Mouse (Mus musculus): ENCODE data around the gene Slc45a3.

Gene Slc45a3

GRCm38 (mm10) chr1:132006046-132006445 lies 43.3 kb downstream of the Slc45a3 start:
- peaks cover 60% of the 10 kb centered on the region for H3K4me1 ChIP-seq (replicated peaks; ENCODE audit: low read depth, low read length)
- no peak overlapping the region for H3K4me3 ChIP-seq (replicated peaks; ENCODE audit: low read length)
- H3K27me3 ChIP-seq (ENCODE audit: insufficient read depth, low read length) = no peaks in the 10 kb centered on the region
- H3K36me3 ChIP-seq (ENCODE audit: insufficient read depth, low read length) = no peaks in the 10 kb centered on the region
- TF ChIP-seq CTCF (conservative IDR thresholded peaks at IDR 0.05; ENCODE audit: low read length) (no peak), NANOG (IDR thresholded peaks at IDR 0.05; ENCODE audit: borderline replicate concordance, low read length) (no peak), POU5F1 (IDR thresholded peaks at IDR 0.05; ENCODE audit: borderline replicate concordance, low read length) (no peak)
- no peaks in the 10 kb centered on the region for H3K9me3 ChIP-seq (ENCODE audit: low read length)

DNA sequence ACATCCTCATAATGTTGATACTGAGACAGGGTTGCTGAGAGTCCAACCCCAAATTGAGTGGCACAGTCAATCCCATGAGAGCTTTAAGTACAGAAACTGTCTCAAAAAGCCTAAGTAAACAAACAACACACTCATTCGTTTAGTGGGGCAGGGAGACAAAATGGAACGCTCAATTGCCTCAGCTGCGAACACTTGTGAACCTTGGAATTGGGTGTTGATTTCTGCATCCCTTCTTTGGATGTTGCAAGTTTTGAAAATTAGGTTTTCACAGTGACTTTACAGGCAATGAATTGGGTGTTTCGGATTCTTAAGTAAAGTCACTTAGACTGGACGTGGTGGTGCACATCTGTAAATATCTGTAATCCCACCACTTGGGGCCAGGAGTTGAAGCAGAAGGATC lies 44.0 kb downstream of the Slc45a3 start:
- Histone ChIP-seq H3K4me3 (replicated peaks; ENCODE audit: low read length) (peak overlapping the region; percentile 88), H3K4me1 (replicated peaks; ENCODE audit: low read depth, low read length) (peaks cover 64% of the 10 kb centered on the region), H3K9me3 (ENCODE audit: low read length) (no peaks in the 10 kb centered on the region), H3K27me3 (ENCODE audit: insufficient read depth, low read length) (no peaks in the 10 kb centered on the region), H3K36me3 (ENCODE audit: insufficient read depth, low read length) (no peaks in the 10 kb centered on the region)
- TF ChIP-seq POU5F1 (IDR thresholded peaks at IDR 0.05; ENCODE audit: borderline replicate concordance, low read length) (no peak), CTCF (conservative IDR thresholded peaks at IDR 0.05; ENCODE audit: low read length) (no peak), NANOG (IDR thresholded peaks at IDR 0.05; ENCODE audit: borderline replicate concordance, low read length) (no peak)

- no peak for TF ChIP-seq NANOG (IDR thresholded peaks at IDR 0.05; ENCODE audit: borderline replicate concordance, low read length)
- no peak for TF ChIP-seq POU5F1 (IDR thresholded peaks at IDR 0.05; ENCODE audit: borderline replicate concordance, low read length)
- no peaks in the 10 kb centered on the region for H3K9me3 ChIP-seq (ENCODE audit: low read length)
- H3K36me3 ChIP-seq (ENCODE audit: insufficient read depth, low read length) = no peaks in the 10 kb centered on the region
- peaks cover 60% of the 10 kb centered on the region for H3K4me1 ChIP-seq (replicated peaks; ENCODE audit: low read depth, low read length)
- H3K27me3 ChIP-seq (ENCODE audit: insufficient read depth, low read length) = no peaks in the 10 kb centered on the region
- H3K4me3 ChIP-seq (replicated peaks; ENCODE audit: low read length) = peak within 1 kb of the TSS; percentile 88
Observed at GRCm38 (mm10) chr1:132007282-132007815, 44.6 kb downstream of the Slc45a3 start, which contains the start of gene Elk4. Gene Elk4, plus strand, starts transcription at chr1:132007607.

DNA sequence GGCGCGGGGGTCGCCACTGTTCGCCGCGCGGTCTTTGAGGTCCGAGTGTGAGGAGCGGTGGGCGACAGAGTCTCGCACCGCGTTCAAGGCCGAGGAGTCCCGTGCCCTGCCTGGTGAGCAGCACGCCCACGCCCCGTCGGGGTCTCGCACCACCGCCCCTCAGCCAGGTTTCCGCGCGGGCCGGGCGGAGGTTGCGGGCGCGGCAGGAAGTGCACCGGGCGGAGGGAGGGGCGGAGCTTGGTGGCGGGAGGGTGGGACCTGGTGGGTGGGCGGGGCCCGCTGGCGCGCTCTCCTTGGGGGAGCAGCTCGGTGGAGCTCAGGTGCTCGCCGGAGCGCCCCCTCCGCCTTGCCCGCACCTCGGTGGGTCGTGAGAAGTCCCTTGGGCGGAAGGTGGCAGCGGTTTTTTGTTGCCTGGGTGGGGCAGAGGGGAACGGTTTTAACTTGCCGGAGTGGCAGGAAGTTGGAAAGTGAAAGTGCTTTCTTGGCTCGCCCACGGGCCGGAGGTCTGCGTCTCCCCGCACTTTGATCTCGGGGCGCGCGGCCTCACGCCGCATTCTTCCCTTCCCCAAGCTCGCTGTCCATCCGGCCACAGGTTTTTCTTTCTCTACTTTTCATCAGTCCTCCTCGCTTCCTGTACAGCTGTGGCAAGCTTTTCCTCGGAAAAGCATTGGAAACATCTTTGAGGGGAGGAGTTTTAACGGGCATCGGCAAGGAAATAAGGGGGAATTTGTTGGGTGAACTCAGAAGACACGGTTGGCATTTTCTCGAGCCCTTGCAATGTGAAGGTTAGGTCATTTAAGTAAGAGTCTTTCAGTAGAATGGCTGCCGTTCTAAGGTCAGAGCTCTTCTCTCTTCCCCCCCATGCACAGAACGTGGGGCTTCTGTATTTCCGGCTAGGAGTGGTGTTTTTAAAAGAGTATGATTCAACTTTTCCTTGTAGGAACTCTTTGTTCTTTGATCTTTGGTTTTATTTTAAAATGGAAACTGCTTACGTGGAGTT lies 45.4 kb downstream of the Slc45a3 start:
- H3K4me1 ChIP-seq (replicated peaks; ENCODE audit: low read depth, low read length) = peaks cover 57% of the 10 kb centered on the region
- TF ChIP-seq NANOG (IDR thresholded peaks at IDR 0.05; ENCODE audit: borderline replicate concordance, low read length) (no peak), POU5F1 (IDR thresholded peaks at IDR 0.05; ENCODE audit: borderline replicate concordance, low read length) (no peak), CTCF (conservative IDR thresholded peaks at IDR 0.05; ENCODE audit: low read length) (no peak)
- H3K36me3 ChIP-seq (ENCODE audit: insufficient read depth, low read length) = peaks cover 4% of the 10 kb centered on the region; the same call in 1 of the 2 replicates
- H3K9me3 ChIP-seq (ENCODE audit: low read length) = no peaks in the 10 kb centered on the region
- H3K4me3 ChIP-seq (replicated peaks; ENCODE audit: low read length) = peak overlapping the region; percentile 88
- H3K27me3 ChIP-seq (ENCODE audit: insufficient read depth, low read length) = no peaks in the 10 kb centered on the region

DNA sequence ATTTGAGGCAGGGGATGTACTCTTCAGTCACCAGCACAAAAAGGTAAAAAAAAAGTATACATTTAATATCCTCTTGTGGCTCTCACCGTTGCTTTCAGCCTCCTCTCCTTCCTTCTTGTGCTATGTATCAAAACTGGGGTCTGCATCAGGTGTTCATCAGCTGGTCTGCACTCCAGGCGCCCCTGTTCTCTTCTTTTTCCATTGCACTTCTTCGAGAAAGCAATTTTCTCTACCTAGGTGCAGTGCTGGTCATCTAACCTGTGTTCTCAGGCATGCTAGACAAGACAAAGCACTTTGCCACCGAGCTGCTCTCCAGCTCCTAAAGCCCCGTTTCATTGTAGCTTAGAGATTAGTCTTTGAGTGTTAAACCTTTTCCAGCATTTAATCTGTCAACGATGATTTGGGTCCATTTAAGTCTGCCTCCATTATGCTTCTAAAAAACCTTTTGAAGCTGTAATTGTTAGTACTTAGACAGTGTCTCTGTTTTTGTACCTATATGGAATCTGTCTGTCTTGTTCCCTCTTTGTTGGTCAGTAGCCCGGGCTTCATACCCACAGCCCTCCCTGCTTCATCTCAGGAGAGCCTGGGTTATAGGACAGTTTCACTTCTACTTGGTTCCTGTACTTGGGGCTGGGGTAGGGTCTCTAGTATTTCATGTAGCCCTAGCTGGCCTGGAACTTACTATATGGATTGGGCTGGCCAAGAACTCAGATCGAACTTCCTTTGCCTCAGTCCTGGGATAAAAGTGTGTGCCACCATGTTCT lies 46.3 kb downstream of the Slc45a3 start:
- Histone ChIP-seq H3K27me3 (ENCODE audit: insufficient read depth, low read length) (no peaks in the 10 kb centered on the region), H3K4me3 (replicated peaks; ENCODE audit: low read length) (peak overlapping the region; percentile 88), H3K36me3 (ENCODE audit: insufficient read depth, low read length) (peaks cover 4% of the 10 kb centered on the region; the same call in 1 of the 2 replicates), H3K4me1 (replicated peaks; ENCODE audit: low read depth, low read length) (peaks cover 48% of the 10 kb centered on the region), H3K9me3 (ENCODE audit: low read length) (no peaks in the 10 kb centered on the region)
- TF ChIP-seq POU5F1 (IDR thresholded peaks at IDR 0.05; ENCODE audit: borderline replicate concordance, low read length) (no peak), CTCF (conservative IDR thresholded peaks at IDR 0.05; ENCODE audit: low read length) (no peak), NANOG (IDR thresholded peaks at IDR 0.05; ENCODE audit: borderline replicate concordance, low read length) (no peak)

DNA sequence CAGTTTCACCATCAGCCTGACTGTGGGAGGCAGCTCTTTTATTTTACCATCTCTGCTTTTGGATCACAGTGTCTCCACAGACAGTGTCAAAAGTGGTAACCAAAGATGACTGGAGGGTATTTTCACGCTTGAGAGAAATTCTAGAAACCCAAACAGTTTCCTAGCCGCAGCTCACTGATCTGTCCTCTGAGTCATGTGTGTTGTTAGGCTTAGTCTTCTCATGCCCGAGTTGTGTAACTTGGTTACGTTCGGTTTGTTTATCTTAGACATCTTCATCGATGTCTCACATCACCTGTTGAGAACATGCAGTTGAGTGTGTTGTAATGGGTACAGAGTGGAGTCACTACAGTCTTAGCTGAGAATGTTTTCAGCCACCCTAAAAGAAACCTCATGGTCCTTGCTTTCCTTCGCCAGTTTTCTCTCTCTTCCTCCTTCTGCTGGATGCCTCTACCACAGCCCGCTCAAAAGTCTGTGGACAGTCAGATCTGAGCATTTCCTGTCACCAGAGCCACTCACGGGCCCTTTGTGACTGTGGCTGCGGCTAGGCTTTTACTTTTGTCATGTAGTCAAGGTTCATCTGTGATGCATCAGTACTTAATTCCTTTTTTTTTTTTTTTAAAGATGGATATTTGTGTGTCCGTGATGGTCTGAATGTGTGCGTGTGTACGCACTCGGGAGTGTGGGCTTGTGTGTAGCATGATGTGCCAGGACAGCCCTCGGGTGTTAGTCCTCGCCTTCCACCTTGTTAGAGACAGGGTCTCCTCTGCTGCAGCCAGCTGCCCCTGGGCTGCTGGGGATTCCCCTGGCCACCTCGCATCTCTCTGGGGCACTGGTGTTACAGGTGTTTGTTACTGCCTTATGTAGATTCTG lies 48.1 kb downstream of the Slc45a3 start:
- TF ChIP-seq NANOG (IDR thresholded peaks at IDR 0.05; ENCODE audit: borderline replicate concordance, low read length) = no peak
- no peak for TF ChIP-seq CTCF (conservative IDR thresholded peaks at IDR 0.05; ENCODE audit: low read length)
- no peak for TF ChIP-seq POU5F1 (IDR thresholded peaks at IDR 0.05; ENCODE audit: borderline replicate concordance, low read length)
- Histone ChIP-seq H3K4me3 (replicated peaks; ENCODE audit: low read length) (no peak overlapping the region), H3K36me3 (ENCODE audit: insufficient read depth, low read length) (peaks cover 19% of the 10 kb centered on the region), H3K27me3 (ENCODE audit: insufficient read depth, low read length) (no peaks in the 10 kb centered on the region), H3K4me1 (replicated peaks; ENCODE audit: low read depth, low read length) (peaks cover 47% of the 10 kb centered on the region), H3K9me3 (ENCODE audit: low read length) (no peaks in the 10 kb centered on the region)

- H3K4me3 ChIP-seq (replicated peaks; ENCODE audit: low read length) = no peak overlapping the region
- no peaks in the 10 kb centered on the region for H3K27me3 ChIP-seq (ENCODE audit: insufficient read depth, low read length)
- no peaks in the 10 kb centered on the region for H3K9me3 ChIP-seq (ENCODE audit: low read length)
- no peak for TF ChIP-seq NANOG (IDR thresholded peaks at IDR 0.05; ENCODE audit: borderline replicate concordance, low read length)
- TF ChIP-seq CTCF (conservative IDR thresholded peaks at IDR 0.05; ENCODE audit: low read length) = no peak
- TF ChIP-seq POU5F1 (IDR thresholded peaks at IDR 0.05; ENCODE audit: borderline replicate concordance, low read length) = no peak
- peaks cover 43% of the 10 kb centered on the region for H3K4me1 ChIP-seq (replicated peaks; ENCODE audit: low read depth, low read length)
- peaks cover 25% of the 10 kb centered on the region for H3K36me3 ChIP-seq (ENCODE audit: insufficient read depth, low read length)
Observed at GRCm38 (mm10) chr1:132011785-132012184, 49.0 kb downstream of the Slc45a3 start.

Measured in E14TG2a.4 (cell line).